Mouse (Mus musculus): ENCODE data around the gene Nr4a3. TPM values are rescaled to one million over a fixed set of nuclear protein-coding genes. Genes with fewer than 3 reads are reported as not detected.

Nr4a3 gene
- total and polyA plus RNA-seq, 3 experiments = 0.17 TPM; not detected in 2

DNA sequence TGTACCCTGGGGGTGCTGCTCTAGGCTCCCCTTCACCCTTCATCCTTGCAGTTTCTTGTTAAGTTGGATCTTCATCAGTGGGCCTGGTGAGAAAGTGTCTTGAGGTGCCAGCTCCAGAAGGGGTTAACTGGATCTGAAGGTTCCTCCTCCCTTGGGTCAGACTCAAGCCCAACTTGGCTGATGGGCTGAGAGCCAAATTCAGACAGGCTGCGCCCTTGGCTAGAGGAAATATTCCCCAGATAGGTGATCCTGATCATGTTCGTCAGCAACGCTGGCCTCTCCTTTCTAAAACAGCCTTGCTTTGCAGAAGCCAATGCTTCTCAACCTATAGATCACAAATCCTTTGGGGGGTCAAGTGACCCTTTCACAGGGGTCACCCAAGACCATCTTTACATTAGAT is 27.1 kb downstream of the Nr4a3 start:
- DNase-seq (ENCODE audit: low read depth, low spot score) = no peak
- Histone ChIP-seq H3K9ac (ENCODE audit: control insufficient read depth, low read depth, low read length, poor library complexity, severe bottlenecking) (no peak overlapping the region), H3K4me3 (ENCODE audit: control insufficient read depth in 1 of 2, insufficient read depth in 1 of 2, low read depth in 2 of 2, low read length in 2 of 2) (no peak overlapping the region), H3K4me1 (ENCODE audit: control insufficient read depth in 1 of 2, insufficient read depth in 2 of 2, low read length in 2 of 2) (peaks cover 2 to 21% of the 10 kb centered on the region in 2 experiments; a peak in 3 of 4 replicates), H3K36me3 (ENCODE audit: control insufficient read depth in 1 of 2, insufficient read depth in 2 of 2, low read length in 2 of 2) (peaks cover 0 to 7% of the 10 kb centered on the region in 2 experiments; a peak in 2 of 4 replicates), H3K79me2 (ENCODE audit: control insufficient read depth, insufficient read depth, low read length, poor library complexity) (no peaks in the 10 kb centered on the region), H3K27me3 (ENCODE audit: control insufficient read depth in 1 of 2, insufficient read depth in 2 of 2, low read length in 2 of 2) (no peaks in the 10 kb centered on the region), H3K27ac (ENCODE audit: control insufficient read depth, low read depth, low read length) (no peak overlapping the region), H3K9me3 (replicated peaks; ENCODE audit: insufficient read depth, low read length) (no peaks in the 10 kb centered on the region)
- TF ChIP-seq POLR2AphosphoS5 (IDR thresholded peaks at IDR 0.05; ENCODE audit: borderline replicate concordance, low read depth, low read length) (no peak), TCF12 (IDR thresholded peaks at IDR 0.05; ENCODE audit: low read depth, low read length) (no peak), MYC (IDR thresholded peaks at IDR 0.05; ENCODE audit: low read depth, low read length) (no peak), ELF1 (IDR thresholded peaks at IDR 0.05; ENCODE audit: low read depth, low read length) (no peak), ZNF384 (IDR thresholded peaks at IDR 0.05; ENCODE audit: low read depth, low read length) (no peak), RAD21 (IDR thresholded peaks at IDR 0.05; ENCODE audit: low read depth, low read length) (no peak), MYB (IDR thresholded peaks at IDR 0.05; ENCODE audit: low read depth, low read length) (no peak), HCFC1 (IDR thresholded peaks at IDR 0.05; ENCODE audit: low read depth, low read length) (no peak), EP300 (IDR thresholded peaks at IDR 0.05; ENCODE audit: low read depth in 1 of 2, low read length in 2 of 2) (no peak), SIN3A (IDR thresholded peaks at IDR 0.05; ENCODE audit: low read length) (no peak), SMC3 (IDR thresholded peaks at IDR 0.05; ENCODE audit: low read depth, low read length) (no peak), NRF1 (IDR thresholded peaks at IDR 0.05; ENCODE audit: insufficient read depth, low read depth, low read length, poor library complexity, severe bottlenecking) (no peak), MXI1 (IDR thresholded peaks at IDR 0.05; ENCODE audit: low read depth, low read length) (no peak), ZMIZ1 (IDR thresholded peaks at IDR 0.05; ENCODE audit: low read depth, low read length) (no peak), MAZ (IDR thresholded peaks at IDR 0.05; ENCODE audit: low read depth, low read length) (no peak), MAX (IDR thresholded peaks at IDR 0.05; ENCODE audit: low read length) (no peak)

DNA sequence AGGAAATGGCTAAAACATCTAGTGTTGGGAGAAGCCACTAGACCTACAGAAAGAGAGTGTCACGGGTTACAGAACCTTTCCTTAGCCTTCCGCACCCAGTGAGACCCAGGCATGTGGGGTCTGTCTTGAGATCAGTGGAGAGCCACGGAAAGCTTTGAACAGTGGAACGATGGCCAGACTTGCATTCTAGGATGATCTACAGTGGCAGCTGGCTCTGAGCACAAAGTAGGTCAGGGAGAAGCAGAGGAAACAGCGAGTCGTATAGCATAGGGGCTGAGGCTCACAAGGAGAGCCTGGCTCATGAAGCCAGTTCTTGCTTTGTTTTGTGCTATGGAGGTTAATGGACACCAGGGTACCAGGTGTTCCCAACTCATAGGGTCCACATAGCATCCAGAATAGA is 28.4 kb downstream of the Nr4a3 start:
- H3K27me3 ChIP-seq (ENCODE audit: control insufficient read depth in 1 of 2, insufficient read depth in 2 of 2, low read length in 2 of 2) = no peaks in the 10 kb centered on the region
- TF ChIP-seq TCF12 (IDR thresholded peaks at IDR 0.05; ENCODE audit: low read depth, low read length) = no peak
- TF ChIP-seq EP300 (IDR thresholded peaks at IDR 0.05; ENCODE audit: low read depth in 1 of 2, low read length in 2 of 2) = no peak
- TF ChIP-seq ZC3H11A (IDR thresholded peaks at IDR 0.05; ENCODE audit: low read depth, low read length) = no peak
- no peak for TF ChIP-seq SMC3 (IDR thresholded peaks at IDR 0.05; ENCODE audit: low read depth, low read length)
- TF ChIP-seq CTCF (IDR thresholded peaks at IDR 0.05 in 2 of 3, conservative IDR thresholded peaks at IDR 0.05 in 1 of 3; ENCODE audit: control insufficient read depth in 1 of 3, insufficient read depth in 1 of 3, low read depth in 2 of 3, low read length in 3 of 3, poor library complexity in 1 of 3, severe bottlenecking in 1 of 3) = no peak
- TF ChIP-seq ELF1 (IDR thresholded peaks at IDR 0.05; ENCODE audit: low read depth, low read length) = no peak
- TF ChIP-seq NRF1 (IDR thresholded peaks at IDR 0.05; ENCODE audit: insufficient read depth, low read depth, low read length, poor library complexity, severe bottlenecking) = no peak
- no peak for TF ChIP-seq ZMIZ1 (IDR thresholded peaks at IDR 0.05; ENCODE audit: low read depth, low read length)
- no peak for TF ChIP-seq GATA1 (IDR thresholded peaks at IDR 0.05; ENCODE audit: low read depth, low read length)
- TF ChIP-seq KAT2A (conservative IDR thresholded peaks at IDR 0.05; ENCODE audit: low read depth, low read length) = no peak
- TF ChIP-seq POLR2AphosphoS2 (IDR thresholded peaks at IDR 0.05; ENCODE audit: low read length) = no peak
- no peak for TF ChIP-seq MEF2A (IDR thresholded peaks at IDR 0.05; ENCODE audit: extremely low read depth, insufficient replicate concordance, low read depth, low read length, poor library complexity, severe bottlenecking)
- TF ChIP-seq E2F4 (IDR thresholded peaks at IDR 0.05; ENCODE audit: borderline replicate concordance, low read depth, low read length) = no peak
- no peak for TF ChIP-seq NELFE (IDR thresholded peaks at IDR 0.05; ENCODE audit: low read depth, low read length)
- no peak for TF ChIP-seq RAD21 (IDR thresholded peaks at IDR 0.05; ENCODE audit: low read depth, low read length)
- no peak for TF ChIP-seq TAL1 (IDR thresholded peaks at IDR 0.05; ENCODE audit: low read length)
- no peak overlapping the region for H3K27ac ChIP-seq (ENCODE audit: control insufficient read depth, low read depth, low read length)
- no peak overlapping the region for H3K4me3 ChIP-seq (ENCODE audit: control insufficient read depth in 1 of 2, insufficient read depth in 1 of 2, low read depth in 2 of 2, low read length in 2 of 2)
- no peaks in the 10 kb centered on the region for H3K79me2 ChIP-seq (ENCODE audit: control insufficient read depth, insufficient read depth, low read length, poor library complexity)
- H3K4me1 ChIP-seq (ENCODE audit: control insufficient read depth in 1 of 2, insufficient read depth in 2 of 2, low read length in 2 of 2) = peaks cover 5 to 32% of the 10 kb centered on the region in 2 experiments; a peak in 3 of 4 replicates
- no peak overlapping the region for H3K9ac ChIP-seq (ENCODE audit: control insufficient read depth, low read depth, low read length, poor library complexity, severe bottlenecking)
- H3K36me3 ChIP-seq (ENCODE audit: control insufficient read depth in 1 of 2, insufficient read depth in 2 of 2, low read length in 2 of 2) = peaks cover 0 to 14% of the 10 kb centered on the region in 2 experiments; a peak in 2 of 4 replicates
- H3K9me3 ChIP-seq (replicated peaks; ENCODE audit: insufficient read depth, low read length) = no peaks in the 10 kb centered on the region
- DNase-seq (ENCODE audit: low read depth, low spot score) = no peak

Data from MEL (cell line).